Mouse (Mus musculus) central nervous system, embryonic 18 days (tissue): ENCODE measurements around the gene Sestd1. TPM values are rescaled to one million over a fixed set of nuclear protein-coding genes. Genes with fewer than 3 reads are reported as not detected.

ENCODE experiments used
- polyA plus RNA-seq: library from polyadenylated mRNA; depleted of rRNA; stranded (reverse); fragments of >200 nt; gene quantifications from 2 replicates; pipeline ENCODE4 v1.2.3, GENCODE M21; 2012; rRNA removed

Sestd1 gene
- polyA plus RNA-seq, result 52.0 and 53.7 TPM in 2 replicates

GRCm38 (mm10) chr2:77280512-77281409 lies at the start of gene Sestd1:
Sestd1 (minus strand) TSS chr2:77280592.

DNA sequence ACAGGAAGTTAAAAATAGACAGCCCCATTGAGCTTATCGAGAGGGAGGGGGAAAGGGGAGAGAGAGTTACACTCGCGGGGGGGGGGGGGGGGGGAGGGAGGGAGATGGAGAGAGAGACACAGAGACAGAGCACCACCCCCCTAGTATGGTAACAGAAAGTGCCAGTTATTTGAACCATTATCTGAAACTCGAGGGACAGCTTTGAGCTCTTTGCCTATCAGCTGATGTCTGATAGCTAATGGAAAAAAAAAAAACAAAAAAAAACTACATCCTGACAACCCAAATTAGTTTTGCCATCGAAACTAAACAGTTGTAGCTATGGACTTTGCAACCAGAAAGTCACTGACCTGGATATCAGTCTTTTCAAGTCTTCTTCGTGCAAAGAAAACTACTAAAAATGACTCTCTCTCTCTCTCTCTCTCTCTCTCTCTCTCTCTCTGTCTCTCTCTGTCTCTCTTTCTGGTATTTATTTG lies 109.7 kb downstream of the Sestd1 start, which contains the start of gene Ccdc141:
Ccdc141 (minus strand) TSS at position 4 of the 473 bp plus-strand sequence.

Other genes starting within 250 kb of the Sestd1 start
- 8.3 and 9.3 TPM in 2 replicates for gene Ccdc141, start 110.0 kb downstream of the Sestd1 start, polyA plus RNA-seq